8 mouse cellular contexts compared by ENCODE assay signal in genomic region chr19:4396081-4396997, GRCm38 (mm10). TPM values are rescaled to one million over a fixed set of nuclear protein-coding genes. Genes with fewer than 3 reads are reported as not detected.
DNase-seq lines count a peak whose midpoint lies in the region; ATAC-seq and TF ChIP-seq lines count a peak whose summit lies in the region.

No protein-coding gene starts in this region.

- no peak for TF ChIP-seq EP300 in heart, adult 2 months (IDR thresholded peaks at IDR 0.05; ENCODE audit: insufficient read depth, low read depth, low read length)
- TF ChIP-seq EP300 in stomach, postnatal 0 days (optimal IDR thresholded peaks at IDR 0.05): no peak

- peaks cover 5% of the 10 kb centered on the region for H3K27me3 ChIP-seq in embryonic facial prominence, embryonic 10.5 days (replicated peaks; ENCODE audit: low read depth, poor library complexity, severe bottlenecking)
- no peaks in the 10 kb centered on the region for H3K27me3 ChIP-seq in heart, adult 2 months (ENCODE audit: control insufficient read depth, insufficient read depth, low read length)
- no peaks in the 10 kb centered on the region for H3K27me3 ChIP-seq in kidney, embryonic 15.5 days
- H3K27me3 ChIP-seq in liver, embryonic 13.5 days: peaks cover 10% of the 10 kb centered on the region
- no peaks in the 10 kb centered on the region for H3K27me3 ChIP-seq in stomach, postnatal 0 days (ENCODE audit: control insufficient read depth, insufficient read depth, low read length)

- H3K4me2 ChIP-seq in kidney, embryonic 15.5 days: peak overlapping the region; percentile 69
- peak overlapping the region; percentile 100 for H3K4me2 ChIP-seq in liver, embryonic 13.5 days
- H3K4me2 ChIP-seq in stomach, postnatal 0 days (replicated peaks; ENCODE audit: low read depth): peak overlapping the region; percentile 65

- no peaks in the 10 kb centered on the region; the same call in none of the 2 replicates for H3K79me2 ChIP-seq in heart, adult 2 months (replicated peaks; ENCODE audit: control insufficient read depth, insufficient read depth, low read length)

- TF ChIP-seq POLR2A in heart, adult 2 months (IDR thresholded peaks at IDR 0.05; ENCODE audit: insufficient read depth, low read depth, low read length): no peak

- no peaks in the 10 kb centered on the region for H3K9me3 ChIP-seq in embryonic facial prominence, embryonic 10.5 days
- no peaks in the 10 kb centered on the region for H3K9me3 ChIP-seq in kidney, embryonic 15.5 days (replicated peaks)
- H3K9me3 ChIP-seq in liver, embryonic 13.5 days (replicated peaks): no peaks in the 10 kb centered on the region
- H3K9me3 ChIP-seq in stomach, postnatal 0 days (ENCODE audit: control insufficient read depth, low read length): no peaks in the 10 kb centered on the region

- under 1% methylated on average over 80 of the region's 80 CpGs for WGBS in embryonic facial prominence, embryonic 10.5 days
- 1% methylated on average over 77 of the region's 80 CpGs for WGBS in heart, adult 2 months
- under 1% methylated on average over 80 of the region's 80 CpGs for WGBS in kidney, embryonic 15.5 days
- 1% methylated on average over 71 of the region's 80 CpGs for WGBS in liver, embryonic 13.5 days (ENCODE audit: insufficient replicate concordance)
- under 1% methylated on average over 63 of the region's 80 CpGs for WGBS in stomach, postnatal 0 days

- ATAC-seq in kidney, embryonic 15.5 days (replicated peaks; ENCODE audit: low FRiP score): peak; percentile 44
- ATAC-seq in liver, embryonic 13.5 days (ENCODE audit: low read depth): peak; percentile 19
- peak; percentile 27 for ATAC-seq in stomach, postnatal 0 days (ENCODE audit: low FRiP score, low TSS enrichment)

- peaks cover 38% of the 10 kb centered on the region for H3K4me1 ChIP-seq in embryonic facial prominence, embryonic 10.5 days
- H3K4me1 ChIP-seq in heart, adult 2 months (ENCODE audit: control insufficient read depth, insufficient read depth, low read length): peaks cover 9% of the 10 kb centered on the region
- peaks cover 28% of the 10 kb centered on the region for H3K4me1 ChIP-seq in kidney, embryonic 15.5 days
- peaks cover 38% of the 10 kb centered on the region for H3K4me1 ChIP-seq in liver, embryonic 13.5 days (replicated peaks)
- H3K4me1 ChIP-seq in stomach, postnatal 0 days (replicated peaks; ENCODE audit: control insufficient read depth, insufficient read depth): no peaks in the 10 kb centered on the region

- no peak for TF ChIP-seq CTCF in heart, adult 2 months (IDR thresholded peaks at IDR 0.05)
- TF ChIP-seq CTCF in stomach, postnatal 0 days (IDR thresholded peaks at IDR 0.05; ENCODE audit: low read depth): no peak

- H3K27ac ChIP-seq in embryonic facial prominence, embryonic 10.5 days (replicated peaks): peak overlapping the region; percentile 99
- peak overlapping the region; percentile 98 for H3K27ac ChIP-seq in heart, adult 2 months
- H3K27ac ChIP-seq in kidney, embryonic 15.5 days: peak overlapping the region; percentile 96
- peak overlapping the region; percentile 97 for H3K27ac ChIP-seq in liver, embryonic 13.5 days
- H3K27ac ChIP-seq in stomach, postnatal 0 days (replicated peaks): peak overlapping the region; percentile 97

- H3K4me3 ChIP-seq in embryonic facial prominence, embryonic 10.5 days: peak overlapping the region; percentile 93
- H3K4me3 ChIP-seq in heart, adult 2 months: peak overlapping the region; percentile 98
- peak overlapping the region; percentile 100 for H3K4me3 ChIP-seq in kidney, embryonic 15.5 days (replicated peaks)
- peak overlapping the region; percentile 100 for H3K4me3 ChIP-seq in liver, embryonic 13.5 days (replicated peaks)
- peak overlapping the region; percentile 100 for H3K4me3 ChIP-seq in stomach, postnatal 0 days (ENCODE audit: low read depth, low read length)

- peak overlapping the region; percentile 96 for H3K9ac ChIP-seq in heart, adult 2 months (ENCODE audit: low read depth, low read length)
- peak overlapping the region; percentile 100 for H3K9ac ChIP-seq in kidney, embryonic 15.5 days
- peak overlapping the region; percentile 100 for H3K9ac ChIP-seq in liver, embryonic 13.5 days
- peak overlapping the region; percentile 100 for H3K9ac ChIP-seq in stomach, postnatal 0 days (ENCODE audit: low read length)

- peak; percentile 34 for DNase-seq in gastrocnemius, adult 18-20 months (ENCODE audit: low spot score)
- no peak for DNase-seq in gastrocnemius, postnatal 25 days
- DNase-seq in embryonic facial prominence, embryonic 10.5 days (ENCODE audit: low spot score): peak; percentile 47
- peak; percentile 34 to 47 for DNase-seq in heart, adult 2 months
- peak; percentile 29 for DNase-seq in liver, embryonic 13.5 days
- peak; percentile 51 for DNase-seq in neural tube, embryonic 10.5 days (ENCODE audit: extremely low spot score, low spot score)
- peak; percentile 46 for DNase-seq in stomach, postnatal 0 days (ENCODE audit: low spot score)

- intact Hi-C loops in heart, adult 2 months (cut with DNase I): loop anchor here (5.0 kb wide), 1 partner anchor 876 kb away; the partner anchor contains the start of gene Pacs1

- H3K36me3 ChIP-seq in embryonic facial prominence, embryonic 10.5 days (replicated peaks): peaks cover 25% of the 10 kb centered on the region
- H3K36me3 ChIP-seq in heart, adult 2 months (ENCODE audit: control insufficient read depth, insufficient read depth, low read length): peaks cover 27% of the 10 kb centered on the region
- H3K36me3 ChIP-seq in kidney, embryonic 15.5 days: peaks cover 14% of the 10 kb centered on the region
- peaks cover 12% of the 10 kb centered on the region for H3K36me3 ChIP-seq in liver, embryonic 13.5 days
- H3K36me3 ChIP-seq in stomach, postnatal 0 days (ENCODE audit: control insufficient read depth, insufficient read depth, low read length): no peaks in the 10 kb centered on the region

RNA-seq across cellular contexts. Expression of gene Kdm2a, which starts 1.7 kb away (rescaled TPM):
- 10 to 100 TPM; 33.4 to 36.8 TPM for total RNA-seq in gastrocnemius, adult 18-20 months (2021)
- total RNA-seq in gastrocnemius, postnatal 25 days (2021): 10 to 100 TPM; 26.5 to 28.3 TPM
- polyA plus RNA-seq in embryonic facial prominence, embryonic 10.5 days (2016; fragmentation: Nextera tagmentation; extraction: Ambion mirVana): 68.6 and 69.6 TPM in 2 replicates
- 10 to 100 TPM; 36.4 to 38.6 TPM for total RNA-seq in heart, adult 2 months (2021)
- 49.7 and 82.9 TPM in 2 replicates for polyA plus RNA-seq in heart, adult 2 months (2012; rRNA removed)
- polyA plus RNA-seq in kidney, embryonic 15.5 days (2015; fragmentation: Nextera tagmentation; extraction: Ambion mirVana): 50.2 and 57.4 TPM in 2 replicates
- 10.9 and 15.4 TPM in 2 replicates for polyA plus RNA-seq in liver, embryonic 13.5 days (2015; fragmentation: Nextera tagmentation; extraction: Ambion mirVana)
- polyA plus RNA-seq in stomach, postnatal 0 days (2015; fragmentation: Nextera tagmentation; extraction: Ambion mirVana): 12.9 and 15.0 TPM in 2 replicates

RNA-seq across cellular contexts. Expression of gene Rhod, which starts 42.9 kb away (rescaled TPM):
- under 1 TPM; 0.27 to 0.31 TPM for total RNA-seq in gastrocnemius, adult 18-20 months (2021)
- total RNA-seq in gastrocnemius, postnatal 25 days (2021): under 1 TPM; 0.56 to 0.75 TPM
- polyA plus RNA-seq in embryonic facial prominence, embryonic 10.5 days (2016; fragmentation: Nextera tagmentation; extraction: Ambion mirVana): 31.5 and 31.8 TPM in 2 replicates
- total RNA-seq in heart, adult 2 months (2021): 1 to 10 TPM; 5.3 to 5.5 TPM
- polyA plus RNA-seq in heart, adult 2 months (2012; rRNA removed): 8.5 and 9.2 TPM in 2 replicates
- polyA plus RNA-seq in kidney, embryonic 15.5 days (2015; fragmentation: Nextera tagmentation; extraction: Ambion mirVana): 41.1 and 43.0 TPM in 2 replicates
- 6.5 and 6.7 TPM in 2 replicates for polyA plus RNA-seq in liver, embryonic 13.5 days (2015; fragmentation: Nextera tagmentation; extraction: Ambion mirVana)
- 45.5 and 48.0 TPM in 2 replicates for polyA plus RNA-seq in stomach, postnatal 0 days (2015; fragmentation: Nextera tagmentation; extraction: Ambion mirVana)
